Mouse (Mus musculus) heart, adult 2 months (tissue): ENCODE measurements around the gene St6galnac5.

ENCODE experiments used
- CTCF ChIP-seq: fragments of 200-600 bp; IDR thresholded peaks from 2 replicates; pipeline ENCODE4 v1.8.1; 2022; ENCODE audit warnings: antibody characterized with exemption, mild to moderate bottlenecking, moderate library complexity
- EP300 ChIP-seq: fragments of 200-500 bp; IDR thresholded peaks from 2 replicates; pipeline ENCODE4 v1.6.1; 2011; ENCODE audit warnings: low read depth, low read length, control low read depth; ENCODE audit not compliant: insufficient read depth
- POLR2A ChIP-seq: fragments of 200-500 bp; IDR thresholded peaks from 2 replicates; pipeline ENCODE4 v1.6.1; 2011; ENCODE audit warnings: mild to moderate bottlenecking, low read depth, low read length, control low read depth; ENCODE audit not compliant: insufficient read depth

DNA sequence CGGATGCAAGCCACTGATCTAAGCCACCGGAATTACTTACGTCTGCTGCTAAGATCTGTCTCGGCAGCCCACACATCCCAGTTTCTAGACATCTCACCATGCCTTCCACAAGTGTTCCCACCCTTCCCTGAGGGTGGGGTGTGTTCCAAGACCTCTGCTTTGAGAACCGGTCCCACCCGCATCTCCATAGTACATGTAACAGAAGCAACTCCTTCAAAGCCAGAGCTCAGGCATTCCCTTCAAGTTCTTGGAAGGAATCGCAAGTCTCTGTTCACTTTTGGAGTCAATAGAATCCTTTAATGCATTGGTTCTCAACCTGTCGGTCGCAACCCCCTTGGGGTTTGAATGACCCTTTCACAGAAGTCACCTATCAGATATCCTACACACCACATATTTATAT is 83.1 kb downstream of the St6galnac5 start:
- TF ChIP-seq CTCF (no peak), POLR2A (no peak), EP300 (no peak)
